Mouse (Mus musculus): ENCODE measurements around the gene Plscr2. TPM values are rescaled to one million over a fixed set of nuclear protein-coding genes. Genes with fewer than 3 reads are reported as not detected.

Gene Plscr2
- polyA plus RNA-seq (2015; fragmentation: Nextera tagmentation; extraction: Ambion mirVana), result 131 and 134 TPM in 2 replicates

- Histone ChIP-seq H3K36me3 (ENCODE audit: insufficient read depth, low read length) (peaks cover 3% of the 10 kb centered on the region; the same call in 1 of the 2 replicates), H3K27ac (peak within 1 kb of the TSS; percentile 94), H3K4me3 (replicated peaks; ENCODE audit: low read depth, low read length) (peak within 1 kb of the TSS; percentile 32), H3K27me3 (ENCODE audit: insufficient read depth, low read length) (no peaks in the 10 kb centered on the region), H3K9me3 (replicated peaks; ENCODE audit: low read length) (no peaks in the 10 kb centered on the region), H3K9ac (ENCODE audit: low read depth, low read length) (peak within 1 kb of the TSS; percentile 47), H3K4me2 (ENCODE audit: low read length) (peak within 1 kb of the TSS; percentile 55), H3K4me1 (replicated peaks; ENCODE audit: insufficient read depth, low read length) (peaks cover 17% of the 10 kb centered on the region)
- ATAC-seq (replicated peaks; ENCODE audit: low FRiP score, low read depth) (peak; percentile 62; the same call in 1 of the 2 replicates), DNase-seq (ENCODE audit: low spot score) (peak; percentile 94)
- TF ChIP-seq CTCF (IDR thresholded peaks at IDR 0.05; ENCODE audit: low read depth), result no peak
- WGBS, result 26% methylated on average over 9 of the region's 9 CpGs
Measured at GRCm38 (mm10) chr9:92275486-92276207, at the start of gene Plscr2. Gene Plscr2, plus strand, starts transcription at chr9:92275602.

GRCm38 (mm10) chr9:92226127-92226655 is 49.2 kb upstream of the Plscr2 start:
- Histone ChIP-seq H3K9ac (ENCODE audit: low read depth, low read length) (no peak overlapping the region), H3K9me3 (replicated peaks; ENCODE audit: low read length) (no peaks in the 10 kb centered on the region), H3K4me2 (ENCODE audit: low read length) (no peak overlapping the region), H3K27ac (no peak overlapping the region), H3K4me1 (replicated peaks; ENCODE audit: insufficient read depth, low read length) (no peaks in the 10 kb centered on the region), H3K36me3 (ENCODE audit: insufficient read depth, low read length) (no peaks in the 10 kb centered on the region), H3K4me3 (replicated peaks; ENCODE audit: low read depth, low read length) (no peak overlapping the region), H3K27me3 (ENCODE audit: insufficient read depth, low read length) (no peaks in the 10 kb centered on the region)
- TF ChIP-seq CTCF (IDR thresholded peaks at IDR 0.05; ENCODE audit: low read depth), result no peak
- 74% methylated on average over 3 of the region's 3 CpGs for WGBS
- DNase-seq (ENCODE audit: low spot score) (no peak), ATAC-seq (replicated peaks; ENCODE audit: low FRiP score, low read depth) (no peak)

DNA sequence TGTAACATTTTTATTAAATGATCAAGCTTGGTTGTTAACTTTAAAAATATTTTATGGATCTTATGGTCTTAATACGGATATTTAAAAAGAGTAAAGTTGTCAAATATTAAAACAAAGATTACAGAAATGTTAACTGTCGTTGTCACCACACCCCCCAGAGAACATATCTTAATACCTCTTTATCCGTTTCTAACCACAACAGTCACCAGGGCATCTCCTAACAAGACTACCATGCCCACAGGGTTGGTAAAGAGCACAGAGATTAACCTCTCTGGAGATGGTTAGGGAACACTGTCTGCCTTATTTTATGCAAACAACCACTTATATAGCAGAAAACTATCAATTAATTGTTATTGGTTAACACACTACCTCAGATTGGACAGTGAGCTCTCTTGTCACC is 48.6 kb upstream of the Plscr2 start:
- Histone ChIP-seq H3K9me3 (replicated peaks; ENCODE audit: low read length) (no peaks in the 10 kb centered on the region), H3K9ac (ENCODE audit: low read depth, low read length) (no peak overlapping the region), H3K4me2 (ENCODE audit: low read length) (no peak overlapping the region), H3K4me1 (replicated peaks; ENCODE audit: insufficient read depth, low read length) (no peaks in the 10 kb centered on the region), H3K36me3 (ENCODE audit: insufficient read depth, low read length) (no peaks in the 10 kb centered on the region), H3K27me3 (ENCODE audit: insufficient read depth, low read length) (no peaks in the 10 kb centered on the region), H3K4me3 (replicated peaks; ENCODE audit: low read depth, low read length) (no peak overlapping the region), H3K27ac (no peak overlapping the region)
- WGBS, result 87% methylated on average over 3 of the region's 3 CpGs
- ATAC-seq (replicated peaks; ENCODE audit: low FRiP score, low read depth) (no peak), DNase-seq (ENCODE audit: low spot score) (no peak)
- TF ChIP-seq CTCF (IDR thresholded peaks at IDR 0.05; ENCODE audit: low read depth), result no peak

GRCm38 (mm10) chr9:92228867-92229832 is 46.3 kb upstream of the Plscr2 start:
- WGBS, result 65% methylated on average over 16 of the region's 16 CpGs
- no peak overlapping the region for H3K4me3 ChIP-seq (replicated peaks; ENCODE audit: low read depth, low read length)
- H3K36me3 ChIP-seq (ENCODE audit: insufficient read depth, low read length), result no peaks in the 10 kb centered on the region
- DNase-seq (ENCODE audit: low spot score), result no peak
- H3K9ac ChIP-seq (ENCODE audit: low read depth, low read length), result no peak overlapping the region
- TF ChIP-seq CTCF (IDR thresholded peaks at IDR 0.05; ENCODE audit: low read depth), result no peak
- no peaks in the 10 kb centered on the region for H3K27me3 ChIP-seq (ENCODE audit: insufficient read depth, low read length)
- H3K9me3 ChIP-seq (replicated peaks; ENCODE audit: low read length), result no peaks in the 10 kb centered on the region
- no peak for ATAC-seq (replicated peaks; ENCODE audit: low FRiP score, low read depth)
- no peaks in the 10 kb centered on the region for H3K4me1 ChIP-seq (replicated peaks; ENCODE audit: insufficient read depth, low read length)
- no peak overlapping the region for H3K4me2 ChIP-seq (ENCODE audit: low read length)
- no peak overlapping the region for H3K27ac ChIP-seq

- no peak overlapping the region for H3K4me3 ChIP-seq (replicated peaks; ENCODE audit: low read depth, low read length)
- no peaks in the 10 kb centered on the region for H3K9me3 ChIP-seq (replicated peaks; ENCODE audit: low read length)
- 27% methylated on average over 2 of the region's 2 CpGs for WGBS
- ATAC-seq (replicated peaks; ENCODE audit: low FRiP score, low read depth), result no peak
- peak; percentile 49 for DNase-seq (ENCODE audit: low spot score)
- H3K36me3 ChIP-seq (ENCODE audit: insufficient read depth, low read length), result no peaks in the 10 kb centered on the region
- TF ChIP-seq CTCF (IDR thresholded peaks at IDR 0.05; ENCODE audit: low read depth), result no peak
- H3K27ac ChIP-seq, result no peak overlapping the region
- H3K9ac ChIP-seq (ENCODE audit: low read depth, low read length), result no peak overlapping the region
- no peaks in the 10 kb centered on the region for H3K4me1 ChIP-seq (replicated peaks; ENCODE audit: insufficient read depth, low read length)
- H3K4me2 ChIP-seq (ENCODE audit: low read length), result no peak overlapping the region
- H3K27me3 ChIP-seq (ENCODE audit: insufficient read depth, low read length), result no peaks in the 10 kb centered on the region
Measured at GRCm38 (mm10) chr9:92229833-92230205, 45.6 kb upstream of the Plscr2 start.

GRCm38 (mm10) chr9:92234901-92235458 is 40.4 kb upstream of the Plscr2 start:
- H3K4me3 ChIP-seq (replicated peaks; ENCODE audit: low read depth, low read length), result no peak overlapping the region
- H3K27ac ChIP-seq, result no peak overlapping the region
- H3K9me3 ChIP-seq (replicated peaks; ENCODE audit: low read length), result no peaks in the 10 kb centered on the region
- no peaks in the 10 kb centered on the region for H3K36me3 ChIP-seq (ENCODE audit: insufficient read depth, low read length)
- TF ChIP-seq CTCF (IDR thresholded peaks at IDR 0.05; ENCODE audit: low read depth), result no peak
- ATAC-seq (replicated peaks; ENCODE audit: low FRiP score, low read depth) (no peak), DNase-seq (ENCODE audit: low spot score) (no peak)
- 84% methylated on average over 11 of the region's 11 CpGs for WGBS
- no peaks in the 10 kb centered on the region for H3K27me3 ChIP-seq (ENCODE audit: insufficient read depth, low read length)
- H3K9ac ChIP-seq (ENCODE audit: low read depth, low read length), result no peak overlapping the region
- H3K4me1 ChIP-seq (replicated peaks; ENCODE audit: insufficient read depth, low read length), result no peaks in the 10 kb centered on the region
- H3K4me2 ChIP-seq (ENCODE audit: low read length), result no peak overlapping the region

All from kidney, postnatal 0 days (tissue).